Mouse (Mus musculus) kidney, adult 2 months (tissue): ENCODE measurements around the gene Gls.

Experiments used
- CTCF ChIP-seq: fragments of 200-500 bp; conservative IDR thresholded peaks from 2 replicates; pipeline ENCODE4 v1.5.1; 2011; ENCODE audit warnings: low read depth, mild to moderate bottlenecking, control low read depth, low read length, moderate library complexity, mixed read lengths; ENCODE audit not compliant: insufficient read depth, insufficient read length
- POLR2A ChIP-seq: fragments of 200-500 bp; IDR thresholded peaks from one replicate; pipeline ENCODE4 v1.6.1; 2011; ENCODE audit warnings: low read depth, low read length, control low read depth

GRCm38 (mm10) chr1:52166652-52167220 lies 66.3 kb downstream of the Gls start:
- TF ChIP-seq CTCF (no peak), POLR2A (no peak)
